10 mouse cellular contexts compared by ENCODE assay signal in genomic region chr15:98780573-98780972, GRCm38 (mm10). TPM values are rescaled to one million over a fixed set of nuclear protein-coding genes. Genes with fewer than 3 reads are reported as not detected.
DNase-seq lines count a peak whose midpoint lies in the region; ATAC-seq and TF ChIP-seq lines count a peak whose summit lies in the region.
"Had no signal": no experiment of that assay in that cellular context is flagged by ENCODE, and none has a peak within 500 bp of the region (broad histone marks: within the 10 kb centered on the region; RNA-seq: fewer than 3 reads in every experiment).

No protein-coding gene starts in this region.

- no peak overlapping the region for H3K27ac ChIP-seq in limb, embryonic 11.5 days (replicated peaks; ENCODE audit: low read depth, low read length)
- no peak overlapping the region for H3K27ac ChIP-seq in limb, embryonic 10.5 days
- no peak overlapping the region for H3K27ac ChIP-seq in MEL (ENCODE audit: control insufficient read depth, low read depth, low read length)
- peak overlapping the region; percentile 28; the same call in 1 of the 2 replicates for H3K27ac ChIP-seq in gastrocnemius, adult 2 months
- H3K27ac ChIP-seq in limb, embryonic 13.5 days, result no peak overlapping the region

- no peak overlapping the region for H3K4me3 ChIP-seq in limb, embryonic 11.5 days (ENCODE audit: low read depth, low read length)
- H3K4me3 ChIP-seq in limb, embryonic 10.5 days, result no peak overlapping the region
- no peak overlapping the region for H3K4me3 ChIP-seq in MEL (ENCODE audit: control insufficient read depth in 1 of 2, insufficient read depth in 1 of 2, low read depth in 2 of 2, low read length in 2 of 2)
- H3K4me3 ChIP-seq in gastrocnemius, adult 2 months, result no peak overlapping the region
- H3K4me3 ChIP-seq in limb, embryonic 13.5 days, result peak overlapping the region; percentile 2; the same call in 1 of the 2 replicates

- no peak for TF ChIP-seq POLR2A in MEL (IDR thresholded peaks at IDR 0.05; ENCODE audit: control insufficient read depth in 1 of 2, insufficient read depth in 1 of 2, low read depth in 1 of 2, low read length in 2 of 2, poor library complexity in 1 of 2)

- peaks cover 66% of the 10 kb centered on the region for H3K27me3 ChIP-seq in limb, embryonic 11.5 days (ENCODE audit: control insufficient read depth, insufficient read depth, low read length)
- H3K27me3 ChIP-seq in limb, embryonic 10.5 days (ENCODE audit: low read depth, poor library complexity, severe bottlenecking), result peaks cover 94% of the 10 kb centered on the region
- H3K27me3 ChIP-seq in MEL (ENCODE audit: control insufficient read depth in 1 of 2, insufficient read depth in 2 of 2, low read length in 2 of 2), result no peaks in the 10 kb centered on the region
- H3K27me3 ChIP-seq in limb, embryonic 13.5 days, result peaks cover 90% of the 10 kb centered on the region

- no peak overlapping the region for H3K4me2 ChIP-seq in limb, embryonic 11.5 days (ENCODE audit: low read depth, severe bottlenecking)
- no peak overlapping the region for H3K4me2 ChIP-seq in limb, embryonic 13.5 days (replicated peaks)

- intact Hi-C loops in gastrocnemius, adult 2 months (cut with DNase I), result no loop called here
- intact Hi-C loops in left cerebral cortex, postnatal 25 days (cut with DNase I), result no loop called here

- no peaks in the 10 kb centered on the region for H3K9me3 ChIP-seq in limb, embryonic 11.5 days (ENCODE audit: control insufficient read depth, low read length)
- 0 out of 2 replicates have a peak, but pooled peaks cover 2% of the 10 kb centered on the region for H3K9me3 ChIP-seq in limb, embryonic 10.5 days (replicated peaks)
- no peaks in the 10 kb centered on the region for H3K9me3 ChIP-seq in MEL (replicated peaks; ENCODE audit: insufficient read depth, low read length)
- peaks cover 2% of the 10 kb centered on the region; the same call in 1 of the 2 replicates for H3K9me3 ChIP-seq in limb, embryonic 13.5 days

- TF ChIP-seq RAD21 in MEL (IDR thresholded peaks at IDR 0.05; ENCODE audit: low read depth, low read length), result no peak

- peak in 2 of 3 experiments; percentile 24; a peak in 3 of 6 replicates for TF ChIP-seq CTCF in MEL (IDR thresholded peaks at IDR 0.05 in 2 of 3, conservative IDR thresholded peaks at IDR 0.05 in 1 of 3; ENCODE audit: control insufficient read depth in 1 of 3, insufficient read depth in 1 of 3, low read depth in 2 of 3, low read length in 3 of 3, poor library complexity in 1 of 3, severe bottlenecking in 1 of 3)
- TF ChIP-seq CTCF in gastrocnemius, adult 2 months (IDR thresholded peaks at IDR 0.05), result peak; percentile 37

- peak; percentile 60 for DNase-seq in limb, embryonic 11.5 days (ENCODE audit: low spot score)
- DNase-seq in limb, embryonic 10.5 days (ENCODE audit: low spot score), result no peak
- no peak for DNase-seq in MEL (ENCODE audit: low read depth, low spot score)
- peak; percentile 76 for DNase-seq in gastrocnemius, adult 2 months
- no peak for DNase-seq in left cerebral cortex, postnatal 25 days (ENCODE audit: low spot score in 2 of 2)
- DNase-seq in urinary bladder, adult 2 months (ENCODE audit: low spot score), result no peak
- DNase-seq in cerebellum, postnatal 4 days (ENCODE audit: low spot score in 2 of 2), result no peak

- TF ChIP-seq EP300 in MEL (IDR thresholded peaks at IDR 0.05; ENCODE audit: low read depth in 1 of 2, low read length in 2 of 2), result no peak

- H3K9ac ChIP-seq in limb, embryonic 11.5 days (ENCODE audit: low read length), result no peak overlapping the region
- no peak overlapping the region for H3K9ac ChIP-seq in MEL (ENCODE audit: control insufficient read depth, low read depth, low read length, poor library complexity, severe bottlenecking)
- H3K9ac ChIP-seq in limb, embryonic 13.5 days, result no peak overlapping the region

- ATAC-seq in limb, embryonic 11.5 days (ENCODE audit: insufficient number of reproducible peaks, low FRiP score, low TSS enrichment, low read depth), result no peak
- ATAC-seq in limb, embryonic 13.5 days (ENCODE audit: low FRiP score, low read depth), result peak; percentile 55; the same call in 1 of the 2 replicates

- no peaks in the 10 kb centered on the region for H3K79me2 ChIP-seq in MEL (ENCODE audit: control insufficient read depth, insufficient read depth, low read length, poor library complexity)

- 4% methylated on average over 13 of the region's 13 CpGs for WGBS in limb, embryonic 11.5 days
- 3% methylated on average over 13 of the region's 13 CpGs for WGBS in limb, embryonic 10.5 days
- WGBS in limb, embryonic 13.5 days, result 5% methylated on average over 13 of the region's 13 CpGs

- peaks cover 9% of the 10 kb centered on the region for H3K4me1 ChIP-seq in limb, embryonic 11.5 days (ENCODE audit: control insufficient read depth, insufficient read depth, low read length)
- H3K4me1 ChIP-seq in limb, embryonic 10.5 days, result peaks cover 41% of the 10 kb centered on the region
- no peaks in the 10 kb centered on the region; a peak in 1 of 4 replicates for H3K4me1 ChIP-seq in MEL (ENCODE audit: control insufficient read depth in 1 of 2, insufficient read depth in 2 of 2, low read length in 2 of 2)
- H3K4me1 ChIP-seq in limb, embryonic 13.5 days, result peaks cover 38% of the 10 kb centered on the region

- H3K36me3 ChIP-seq in limb, embryonic 11.5 days (ENCODE audit: control insufficient read depth, insufficient read depth, low read length), result peaks cover 1% of the 10 kb centered on the region; the same call in 1 of the 2 replicates
- no peaks in the 10 kb centered on the region for H3K36me3 ChIP-seq in limb, embryonic 10.5 days
- no peaks in the 10 kb centered on the region for H3K36me3 ChIP-seq in MEL (ENCODE audit: control insufficient read depth in 1 of 2, insufficient read depth in 2 of 2, low read length in 2 of 2)
- no peaks in the 10 kb centered on the region for H3K36me3 ChIP-seq in limb, embryonic 13.5 days

TF ChIP-seq in MEL, 35 proteins besides CTCF, POLR2A, EP300 and RAD21 (continues in another document):
- no peak for TF ChIP-seq GATA1 (IDR thresholded peaks at IDR 0.05; ENCODE audit: low read depth, low read length)
- TF ChIP-seq TCF12 (IDR thresholded peaks at IDR 0.05; ENCODE audit: low read depth, low read length), result no peak
- no peak for TF ChIP-seq MXI1 (IDR thresholded peaks at IDR 0.05; ENCODE audit: low read depth, low read length)
- no peak for TF ChIP-seq RCOR1 (IDR thresholded peaks at IDR 0.05; ENCODE audit: low read depth, low read length)

RNA-seq across cellular contexts. Expression of gene Wnt10b, which starts 2.6 kb away (rescaled TPM):
- 0.81 and 1.5 TPM in 2 replicates for polyA plus RNA-seq in limb, embryonic 11.5 days (2014; fragmentation: Nextera tagmentation; extraction: Ambion mirVana)
- polyA plus RNA-seq in limb, embryonic 10.5 days (2016; fragmentation: Nextera tagmentation; extraction: Ambion mirVana), result 0.62 and 0.99 TPM in 2 replicates
- total RNA-seq in MEL (2012; rRNA removed), result 0.13 and 0.23 TPM in 2 replicates
- under 1 TPM in 1 of 2 experiments, not detected in 1; 0.14 TPM for polyA plus RNA-seq in MEL (2012; ENCODE audit: insufficient read depth in 1 of 2, insufficient read length in 2 of 2, low read depth in 1 of 2, low replicate concordance in 2 of 2, missing spikeins in 1 of 2)
- total RNA-seq in gastrocnemius, adult 2 months (2021), result 1 to 10 TPM in 1 of 2 experiments, under 1 TPM in 1; 0.97 to 1.4 TPM
- 2.1 and 2.4 TPM in 2 replicates for polyA plus RNA-seq in limb, embryonic 13.5 days (2015; fragmentation: Nextera tagmentation; extraction: Ambion mirVana)
- total RNA-seq in left cerebral cortex, postnatal 25 days (2021), result under 1 TPM; 0.37 to 0.62 TPM
- polyA plus RNA-seq in urinary bladder, adult 2 months (2012; rRNA removed), result 4.0 and 6.8 TPM in 2 replicates
- polyA plus RNA-seq: liver, embryonic 16.5 days had no signal

RNA-seq across cellular contexts. Expression of gene Wnt1, which starts 9.1 kb away (rescaled TPM):
- polyA plus RNA-seq in limb, embryonic 11.5 days (2014; fragmentation: Nextera tagmentation; extraction: Ambion mirVana), result not detected in 2 replicates
- not detected in 2 replicates for polyA plus RNA-seq in limb, embryonic 10.5 days (2016; fragmentation: Nextera tagmentation; extraction: Ambion mirVana)
- total RNA-seq in MEL (2012; rRNA removed), result not detected in 2 replicates
- not detected for polyA plus RNA-seq in MEL (2012; ENCODE audit: insufficient read depth in 1 of 2, insufficient read length in 2 of 2, low read depth in 1 of 2, low replicate concordance in 2 of 2, missing spikeins in 1 of 2)
- total RNA-seq in gastrocnemius, adult 2 months (2021), result under 1 TPM in 1 of 2 experiments, not detected in 1; 0.08 TPM
- not detected in 2 replicates for polyA plus RNA-seq in limb, embryonic 13.5 days (2015; fragmentation: Nextera tagmentation; extraction: Ambion mirVana)
- not detected for total RNA-seq in left cerebral cortex, postnatal 25 days (2021)
- 0.04 and 0.09 TPM in 2 replicates for polyA plus RNA-seq in urinary bladder, adult 2 months (2012; rRNA removed)
- total RNA-seq: adrenal gland, postnatal 36 days had no signal
- polyA plus RNA-seq: liver, embryonic 16.5 days had no signal

RNA-seq across cellular contexts. Expression of gene Arf3, which starts 17.6 kb away (rescaled TPM):
- polyA plus RNA-seq in limb, embryonic 11.5 days (2014; fragmentation: Nextera tagmentation; extraction: Ambion mirVana), result 34.7 and 36.4 TPM in 2 replicates
- polyA plus RNA-seq in limb, embryonic 10.5 days (2016; fragmentation: Nextera tagmentation; extraction: Ambion mirVana), result 44.3 and 49.1 TPM in 2 replicates
- total RNA-seq in MEL (2012; rRNA removed), result 37.4 and 41.1 TPM in 2 replicates
- 100 to 1,000 TPM; 140 to 239 TPM for polyA plus RNA-seq in MEL (2012; ENCODE audit: insufficient read depth in 1 of 2, insufficient read length in 2 of 2, low read depth in 1 of 2, low replicate concordance in 2 of 2, missing spikeins in 1 of 2)
- 1 to 10 TPM; 8.1 to 9.4 TPM for total RNA-seq in gastrocnemius, adult 2 months (2021)
- polyA plus RNA-seq in limb, embryonic 13.5 days (2015; fragmentation: Nextera tagmentation; extraction: Ambion mirVana), result 39.1 and 41.0 TPM in 2 replicates
- total RNA-seq in left cerebral cortex, postnatal 25 days (2021), result 100 to 1,000 TPM; 767 to 776 TPM
- 74.0 and 79.1 TPM in 2 replicates for polyA plus RNA-seq in urinary bladder, adult 2 months (2012; rRNA removed)

RNA-seq across cellular contexts. Expression of gene Ddn, which starts 28.7 kb away (rescaled TPM):
- not detected in 2 replicates for polyA plus RNA-seq in limb, embryonic 11.5 days (2014; fragmentation: Nextera tagmentation; extraction: Ambion mirVana)
- polyA plus RNA-seq in limb, embryonic 10.5 days (2016; fragmentation: Nextera tagmentation; extraction: Ambion mirVana), result not detected in 2 replicates
- total RNA-seq in MEL (2012; rRNA removed), result 2.8 and 4.0 TPM in 2 replicates
- 1 to 10 TPM in 1 of 2 experiments, not detected in 1; 4.2 TPM for polyA plus RNA-seq in MEL (2012; ENCODE audit: insufficient read depth in 1 of 2, insufficient read length in 2 of 2, low read depth in 1 of 2, low replicate concordance in 2 of 2, missing spikeins in 1 of 2)
- total RNA-seq in gastrocnemius, adult 2 months (2021), result under 1 TPM; 0.33 to 0.78 TPM
- 0.05 TPM in 1 of 2 replicates, not detected in the other for polyA plus RNA-seq in limb, embryonic 13.5 days (2015; fragmentation: Nextera tagmentation; extraction: Ambion mirVana)
- 100 to 1,000 TPM; 829 to 842 TPM for total RNA-seq in left cerebral cortex, postnatal 25 days (2021)
- 0.04 and 0.08 TPM in 2 replicates for polyA plus RNA-seq in urinary bladder, adult 2 months (2012; rRNA removed)
- polyA plus RNA-seq: liver, embryonic 16.5 days had no signal

RNA-seq across cellular contexts. Expression of gene Prkag1, which starts 50.7 kb away (rescaled TPM):
- 79.3 and 84.6 TPM in 2 replicates for polyA plus RNA-seq in limb, embryonic 11.5 days (2014; fragmentation: Nextera tagmentation; extraction: Ambion mirVana)
- 92.3 and 97.7 TPM in 2 replicates for polyA plus RNA-seq in limb, embryonic 10.5 days (2016; fragmentation: Nextera tagmentation; extraction: Ambion mirVana)
- 122 and 126 TPM in 2 replicates for total RNA-seq in MEL (2012; rRNA removed)
- polyA plus RNA-seq in MEL (2012; ENCODE audit: insufficient read depth in 1 of 2, insufficient read length in 2 of 2, low read depth in 1 of 2, low replicate concordance in 2 of 2, missing spikeins in 1 of 2), result 100 to 1,000 TPM; 141 to 348 TPM
- total RNA-seq in gastrocnemius, adult 2 months (2021), result 10 to 100 TPM; 49.0 to 59.5 TPM
- polyA plus RNA-seq in limb, embryonic 13.5 days (2015; fragmentation: Nextera tagmentation; extraction: Ambion mirVana), result 93.4 and 94.5 TPM in 2 replicates
- total RNA-seq in left cerebral cortex, postnatal 25 days (2021), result 10 to 100 TPM; 44.1 to 55.6 TPM
- polyA plus RNA-seq in urinary bladder, adult 2 months (2012; rRNA removed), result 83.1 and 89.5 TPM in 2 replicates

Comparison
In these comparisons a context has a peak if more than half of its experiments do, and no peak if none do; other contexts are left out.
1. DNase-seq: peak in limb, embryonic 11.5 days (single experiment) and gastrocnemius, adult 2 months (single experiment); none in limb, embryonic 10.5 days (single experiment), MEL (single experiment), left cerebral cortex, postnatal 25 days (0 of 2), urinary bladder, adult 2 months (single experiment) and cerebellum, postnatal 4 days (0 of 2).